Mouse (Mus musculus) cerebellum, postnatal 14 days (tissue): ENCODE data around the gene Fry.

Source experiments
- DNase-seq, 2 experiments: peaks; one replicate each; pipeline ENCODE4 v3.0.0; 2021; ENCODE audit warnings: mixed read lengths in 2 of 2

Fry gene

GRCm38 (mm10) chr5:150402832-150403447 is 284.5 kb downstream of the Fry start:
- peak in 1 of 2 experiments; percentile 20 for DNase-seq

- DNase-seq = no peak
Observed at GRCm38 (mm10) chr5:150404867-150405266, 286.4 kb downstream of the Fry start.

GRCm38 (mm10) chr5:150408979-150409378 is 290.5 kb downstream of the Fry start:
- DNase-seq = no peak

GRCm38 (mm10) chr5:150409451-150410045 is 291.1 kb downstream of the Fry start:
- no peak for DNase-seq

GRCm38 (mm10) chr5:150412750-150413450 is 294.5 kb downstream of the Fry start:
- no peak for DNase-seq

- DNase-seq = no peak
Observed at GRCm38 (mm10) chr5:150414823-150415222, 296.4 kb downstream of the Fry start.

- no peak for DNase-seq
Observed at GRCm38 (mm10) chr5:150417223-150417622, 298.8 kb downstream of the Fry start.

GRCm38 (mm10) chr5:150418035-150418434 is 299.6 kb downstream of the Fry start:
- DNase-seq = no peak

- no peak for DNase-seq
Observed at GRCm38 (mm10) chr5:150425038-150425437, 306.6 kb downstream of the Fry start.

- peak; percentile 74 to 84 for DNase-seq
Observed at GRCm38 (mm10) chr5:150426595-150426994, 308.1 kb downstream of the Fry start.

GRCm38 (mm10) chr5:150431286-150431685 is 312.8 kb downstream of the Fry start:
- peak; percentile 37 to 72 for DNase-seq

GRCm38 (mm10) chr5:150432960-150433359 is 314.5 kb downstream of the Fry start:
- no peak for DNase-seq

- peak; percentile 78 to 82 for DNase-seq
Observed at GRCm38 (mm10) chr5:150436629-150437389, 318.4 kb downstream of the Fry start.

- peak; percentile 42 to 66 for DNase-seq
Observed at GRCm38 (mm10) chr5:150441690-150442089, 323.2 kb downstream of the Fry start.

- DNase-seq = no peak
Observed at GRCm38 (mm10) chr5:150451281-150452003, 333.0 kb downstream of the Fry start.

GRCm38 (mm10) chr5:150452004-150452626 is 333.7 kb downstream of the Fry start:
- no peak for DNase-seq

- DNase-seq = no peak
Observed at GRCm38 (mm10) chr5:150452671-150453070, 334.2 kb downstream of the Fry start.

- DNase-seq = peak in 1 of 2 experiments; percentile 25
Observed at GRCm38 (mm10) chr5:150453490-150453889, 335.0 kb downstream of the Fry start.

- DNase-seq = no peak
Observed at GRCm38 (mm10) chr5:150457165-150457903, 338.9 kb downstream of the Fry start.

GRCm38 (mm10) chr5:150457904-150458739 is 339.7 kb downstream of the Fry start:
- DNase-seq = no peak
